Mouse (Mus musculus): ENCODE measurements around the gene Bcl2. TPM values are rescaled to one million over a fixed set of nuclear protein-coding genes. Genes with fewer than 3 reads are reported as not detected.

Bcl2 gene
- polyA plus RNA-seq, 1 experiment from 2014 or later = 5.6 TPM

- Histone ChIP-seq H3K27ac (replicated peaks) (no peak overlapping the region), H3K4me3 (ENCODE audit: low read depth, low read length) (no peak overlapping the region), H3K9ac (ENCODE audit: low read length) (no peak overlapping the region), H3K36me3 (ENCODE audit: control insufficient read depth, insufficient read depth, low read length) (no peaks in the 10 kb centered on the region), H3K4me2 (replicated peaks; ENCODE audit: low read depth) (no peak overlapping the region), H3K9me3 (ENCODE audit: control insufficient read depth, low read length) (no peaks in the 10 kb centered on the region), H3K4me1 (replicated peaks; ENCODE audit: control insufficient read depth, insufficient read depth) (no peaks in the 10 kb centered on the region), H3K27me3 (ENCODE audit: control insufficient read depth, insufficient read depth, low read length) (no peaks in the 10 kb centered on the region)
- WGBS = 84% methylated on average over 3 of the region's 3 CpGs
- TF ChIP-seq EP300 (optimal IDR thresholded peaks at IDR 0.05) = no peak
- TF ChIP-seq CTCF (IDR thresholded peaks at IDR 0.05; ENCODE audit: low read depth) = no peak
- ATAC-seq (ENCODE audit: low FRiP score, low TSS enrichment) (no peak), DNase-seq (ENCODE audit: low spot score) (no peak)
Measured at GRCm38 (mm10) chr1:106716141-106716540, 2.1 kb upstream of the Bcl2 start.

GRCm38 (mm10) chr1:106715111-106716083 lies 1.3 kb upstream of the Bcl2 start:
- 85% methylated on average over 13 of the region's 13 CpGs for WGBS
- no peaks in the 10 kb centered on the region for H3K4me1 ChIP-seq (replicated peaks; ENCODE audit: control insufficient read depth, insufficient read depth)
- no peaks in the 10 kb centered on the region for H3K27me3 ChIP-seq (ENCODE audit: control insufficient read depth, insufficient read depth, low read length)
- H3K36me3 ChIP-seq (ENCODE audit: control insufficient read depth, insufficient read depth, low read length) = no peaks in the 10 kb centered on the region
- ATAC-seq (ENCODE audit: low FRiP score, low TSS enrichment) (no peak), DNase-seq (ENCODE audit: low spot score) (no peak)
- H3K9ac ChIP-seq (ENCODE audit: low read length) = no peak overlapping the region
- no peaks in the 10 kb centered on the region for H3K9me3 ChIP-seq (ENCODE audit: control insufficient read depth, low read length)
- no peak overlapping the region for H3K4me2 ChIP-seq (replicated peaks; ENCODE audit: low read depth)
- TF ChIP-seq CTCF (IDR thresholded peaks at IDR 0.05; ENCODE audit: low read depth) (no peak), EP300 (optimal IDR thresholded peaks at IDR 0.05) (no peak)
- H3K4me3 ChIP-seq (ENCODE audit: low read depth, low read length) = no peak overlapping the region
- H3K27ac ChIP-seq (replicated peaks) = no peak overlapping the region; the same call in 1 of the 2 replicates

GRCm38 (mm10) chr1:106714530-106714981 lies 482 bp upstream of the Bcl2 start:
- H3K9me3 ChIP-seq (ENCODE audit: control insufficient read depth, low read length) = no peaks in the 10 kb centered on the region
- peak overlapping the region; percentile 90 for H3K27ac ChIP-seq (replicated peaks)
- no peaks in the 10 kb centered on the region for H3K27me3 ChIP-seq (ENCODE audit: control insufficient read depth, insufficient read depth, low read length)
- DNase-seq (ENCODE audit: low spot score) = no peak
- H3K4me3 ChIP-seq (ENCODE audit: low read depth, low read length) = peak overlapping the region; percentile 81
- TF ChIP-seq CTCF (IDR thresholded peaks at IDR 0.05; ENCODE audit: low read depth) (no peak), EP300 (optimal IDR thresholded peaks at IDR 0.05) (no peak)
- peak overlapping the region; percentile 83 for H3K9ac ChIP-seq (ENCODE audit: low read length)
- WGBS = 3% methylated on average over 21 of the region's 21 CpGs
- ATAC-seq (ENCODE audit: low FRiP score, low TSS enrichment) = no peak; the same call in 1 of the 2 replicates
- H3K4me1 ChIP-seq (replicated peaks; ENCODE audit: control insufficient read depth, insufficient read depth) = no peaks in the 10 kb centered on the region
- H3K4me2 ChIP-seq (replicated peaks; ENCODE audit: low read depth) = peak overlapping the region; percentile 90
- H3K36me3 ChIP-seq (ENCODE audit: control insufficient read depth, insufficient read depth, low read length) = no peaks in the 10 kb centered on the region

GRCm38 (mm10) chr1:106712330-106712729 lies 1.7 kb downstream of the Bcl2 start:
- Histone ChIP-seq H3K27ac (replicated peaks) (no peak overlapping the region), H3K9me3 (ENCODE audit: control insufficient read depth, low read length) (no peaks in the 10 kb centered on the region), H3K4me1 (replicated peaks; ENCODE audit: control insufficient read depth, insufficient read depth) (peaks cover 5% of the 10 kb centered on the region; the same call in 1 of the 2 replicates), H3K9ac (ENCODE audit: low read length) (peak overlapping the region; percentile 83), H3K27me3 (ENCODE audit: control insufficient read depth, insufficient read depth, low read length) (no peaks in the 10 kb centered on the region), H3K4me3 (ENCODE audit: low read depth, low read length) (peak overlapping the region; percentile 81), H3K4me2 (replicated peaks; ENCODE audit: low read depth) (peak overlapping the region; percentile 90), H3K36me3 (ENCODE audit: control insufficient read depth, insufficient read depth, low read length) (no peaks in the 10 kb centered on the region)
- peak; percentile 72 for DNase-seq (ENCODE audit: low spot score)
- TF ChIP-seq EP300 (optimal IDR thresholded peaks at IDR 0.05) (no peak), CTCF (IDR thresholded peaks at IDR 0.05; ENCODE audit: low read depth) (peak; percentile 91)
- 8% methylated on average over 22 of the region's 22 CpGs for WGBS
- ATAC-seq (ENCODE audit: low FRiP score, low TSS enrichment) = peak; percentile 13

DNA sequence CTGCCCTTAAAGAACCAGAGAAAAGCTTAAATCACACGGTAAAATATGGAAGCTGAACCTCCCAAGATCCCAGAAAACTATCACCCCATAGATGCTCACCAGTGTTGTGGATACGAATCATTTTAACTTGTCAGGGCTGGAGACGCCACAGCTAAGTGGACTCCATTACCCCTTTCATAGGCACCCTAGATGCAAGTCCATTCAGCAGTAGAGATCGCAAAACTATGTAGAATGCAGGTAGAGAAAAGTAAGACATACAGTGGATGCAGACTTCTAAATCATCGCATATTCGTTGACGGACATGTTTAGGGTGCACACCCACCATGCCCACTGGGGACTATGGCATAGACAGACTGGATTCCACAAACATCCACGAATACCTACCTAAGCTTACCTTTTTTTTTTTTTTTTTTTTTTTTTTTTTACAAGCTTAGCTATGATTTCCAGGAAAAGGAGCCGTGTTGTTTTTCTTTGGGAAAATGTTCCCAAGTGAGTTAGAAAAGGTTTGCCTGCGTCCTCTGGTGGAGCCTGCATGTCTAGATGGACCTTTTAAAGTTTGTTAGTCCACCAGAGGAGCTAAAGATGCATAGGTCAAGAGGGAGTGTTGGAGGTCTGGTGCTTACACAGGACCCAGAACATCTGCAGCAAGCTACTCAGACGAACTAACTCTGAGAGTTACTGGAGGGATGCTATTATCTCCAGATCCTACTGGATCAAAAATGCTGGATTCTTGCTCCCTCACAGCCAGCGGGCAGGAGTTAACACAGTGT lies 2.5 kb downstream of the Bcl2 start:
- peak overlapping the region; percentile 83 for H3K9ac ChIP-seq (ENCODE audit: low read length)
- DNase-seq (ENCODE audit: low spot score) (no peak), ATAC-seq (ENCODE audit: low FRiP score, low TSS enrichment) (no peak)
- TF ChIP-seq EP300 (optimal IDR thresholded peaks at IDR 0.05) (no peak), CTCF (IDR thresholded peaks at IDR 0.05; ENCODE audit: low read depth) (peak; percentile 68)
- H3K4me1 ChIP-seq (replicated peaks; ENCODE audit: control insufficient read depth, insufficient read depth) = peaks cover 5% of the 10 kb centered on the region; the same call in 1 of the 2 replicates
- H3K36me3 ChIP-seq (ENCODE audit: control insufficient read depth, insufficient read depth, low read length) = no peaks in the 10 kb centered on the region
- WGBS = 37% methylated on average over 12 of the region's 12 CpGs
- no peaks in the 10 kb centered on the region for H3K27me3 ChIP-seq (ENCODE audit: control insufficient read depth, insufficient read depth, low read length)
- H3K4me2 ChIP-seq (replicated peaks; ENCODE audit: low read depth) = peak overlapping the region; percentile 90
- peak overlapping the region; percentile 81 for H3K4me3 ChIP-seq (ENCODE audit: low read depth, low read length)
- no peaks in the 10 kb centered on the region for H3K9me3 ChIP-seq (ENCODE audit: control insufficient read depth, low read length)
- no peak overlapping the region for H3K27ac ChIP-seq (replicated peaks)

All from stomach, postnatal 0 days (tissue).